Mouse (Mus musculus) embryo, embryonic 11 days (tissue): ENCODE results near the gene Kpna6.

Experiments used
- DNase-seq: peaks from one replicate; pipeline ENCODE4 v3.0.0-alpha.2; 2015

Gene Kpna6

DNA sequence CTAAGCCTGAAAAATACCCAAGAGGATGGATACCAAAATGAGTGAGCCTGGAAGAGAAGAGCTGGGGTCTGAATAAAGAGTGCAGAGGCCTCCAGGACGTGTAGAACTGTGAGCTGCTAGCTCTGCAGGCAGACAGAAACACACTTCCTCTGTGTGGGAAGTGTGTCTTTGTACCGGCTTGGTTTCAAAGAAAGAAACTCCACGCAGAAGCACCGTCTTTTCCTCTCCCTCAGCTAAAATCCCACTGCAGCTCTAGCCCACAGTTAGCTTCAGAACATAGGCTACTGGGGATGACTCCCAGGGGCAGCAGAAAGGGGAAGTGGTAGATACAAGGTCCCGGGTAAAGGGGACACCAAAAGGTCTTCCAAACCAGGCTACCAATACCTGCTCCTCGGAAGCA lies 27.4 kb downstream of the Kpna6 start:
- DNase-seq, result no peak

DNA sequence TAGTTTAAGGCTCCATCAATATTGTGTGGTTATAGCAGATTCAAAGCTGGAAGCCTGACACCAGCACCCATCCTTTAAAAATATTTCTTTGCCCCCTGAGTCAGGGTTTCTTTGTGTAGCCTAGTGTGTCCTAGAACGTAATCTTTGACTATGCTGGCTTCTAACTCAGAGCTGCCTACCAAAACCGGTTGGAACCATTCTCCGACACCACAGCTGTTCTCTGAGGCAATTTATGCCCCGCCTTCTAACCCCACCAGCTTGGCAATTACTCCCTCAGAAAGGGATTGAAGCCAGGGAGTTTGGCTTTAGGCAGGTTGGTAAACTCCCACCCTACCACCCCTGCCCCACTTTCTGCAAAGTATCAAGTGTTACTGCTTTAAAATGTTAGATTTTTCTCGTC lies 30.8 kb downstream of the Kpna6 start:
- no peak for DNase-seq

DNA sequence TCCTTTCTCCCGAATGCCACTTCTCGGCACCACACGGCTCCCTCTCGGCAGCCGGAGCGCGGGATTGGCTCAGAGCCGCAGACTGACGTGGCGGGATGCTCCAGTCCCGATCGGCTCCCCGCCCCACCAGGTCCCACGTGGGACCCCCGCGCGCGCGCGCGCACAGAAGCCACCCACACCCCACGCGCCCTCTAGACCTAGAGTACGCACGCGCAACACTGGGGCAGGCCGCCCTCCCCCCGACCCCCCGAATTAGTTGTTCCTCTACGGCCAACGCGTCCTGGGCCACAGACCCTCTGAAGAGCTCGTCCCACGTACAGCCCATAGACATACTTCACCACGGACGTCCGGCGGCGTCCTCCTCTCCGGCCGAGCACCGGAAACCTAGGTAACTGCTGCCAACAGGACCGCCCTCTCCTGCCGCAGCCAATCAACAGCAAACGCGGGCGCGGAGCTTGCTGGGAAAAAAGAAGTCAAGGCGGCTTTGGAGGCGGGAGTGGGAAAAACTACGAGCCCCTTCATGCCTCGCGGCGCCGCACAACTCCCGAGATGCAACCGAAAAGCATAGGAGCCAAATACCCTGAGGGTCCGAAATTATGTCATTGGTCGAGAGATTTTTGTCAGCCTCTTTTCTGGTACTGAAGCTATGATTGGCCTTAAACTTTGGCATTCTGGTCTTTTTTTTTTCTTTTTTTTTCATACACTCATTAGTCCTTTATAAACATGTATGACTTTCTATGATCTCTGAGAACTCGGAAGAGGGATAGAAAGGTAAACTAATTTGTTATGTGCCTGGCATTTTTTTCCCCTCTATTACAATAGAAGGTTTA lies 31.7 kb downstream of the Kpna6 start, which contains the start of gene Txlna:
Gene Txlna (minus strand): TSS at position 428 of the 830 bp plus-strand sequence.
- DNase-seq, result peak; percentile 99

DNA sequence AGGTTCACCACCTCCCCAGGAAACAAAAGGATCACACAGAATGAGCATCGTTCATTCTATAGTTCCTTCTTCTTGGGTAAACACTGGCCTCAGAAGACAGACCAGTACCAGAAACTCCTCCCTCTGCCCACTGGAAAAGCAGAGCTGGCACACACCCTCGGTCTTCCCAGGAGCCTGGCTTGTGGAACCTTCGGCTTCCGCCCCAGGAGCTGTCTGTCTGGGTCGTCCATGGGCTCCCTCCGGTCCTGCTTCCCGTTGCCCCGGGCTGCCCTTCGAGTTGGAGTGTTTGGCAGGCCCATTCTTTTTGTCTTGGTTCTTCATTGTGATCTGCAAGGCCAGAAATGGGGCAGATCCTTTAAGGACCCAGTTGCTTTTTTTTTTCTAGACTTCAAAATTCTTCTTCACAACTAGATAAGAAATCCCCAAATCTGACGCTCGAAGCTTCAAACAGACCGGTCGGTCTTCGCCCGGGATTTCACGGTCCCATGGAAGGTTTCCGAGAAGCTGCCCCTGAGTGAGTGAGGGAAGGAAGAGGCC lies 32.4 kb downstream of the Kpna6 start:
- DNase-seq, result peak; percentile 25

DNA sequence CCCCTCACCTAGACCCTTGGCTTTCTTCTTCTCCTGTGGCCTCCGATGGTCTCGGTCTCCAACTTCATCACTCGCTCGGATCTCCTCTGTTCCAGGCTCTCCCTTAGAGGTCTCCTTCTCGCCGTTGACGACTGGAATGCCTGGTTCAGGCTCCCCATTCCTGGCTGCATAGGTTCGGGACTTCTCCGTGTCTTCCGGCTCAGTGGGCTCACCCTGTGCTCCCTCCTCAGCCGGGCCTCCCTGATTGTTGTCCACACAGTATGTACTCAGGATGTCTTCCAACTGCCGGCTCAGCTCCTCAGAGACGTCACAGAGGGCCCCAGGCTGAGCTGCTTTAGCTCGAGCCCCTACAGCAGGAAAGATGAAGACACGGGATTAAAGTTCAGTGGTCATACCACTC lies 33.3 kb downstream of the Kpna6 start:
- DNase-seq, result no peak

DNA sequence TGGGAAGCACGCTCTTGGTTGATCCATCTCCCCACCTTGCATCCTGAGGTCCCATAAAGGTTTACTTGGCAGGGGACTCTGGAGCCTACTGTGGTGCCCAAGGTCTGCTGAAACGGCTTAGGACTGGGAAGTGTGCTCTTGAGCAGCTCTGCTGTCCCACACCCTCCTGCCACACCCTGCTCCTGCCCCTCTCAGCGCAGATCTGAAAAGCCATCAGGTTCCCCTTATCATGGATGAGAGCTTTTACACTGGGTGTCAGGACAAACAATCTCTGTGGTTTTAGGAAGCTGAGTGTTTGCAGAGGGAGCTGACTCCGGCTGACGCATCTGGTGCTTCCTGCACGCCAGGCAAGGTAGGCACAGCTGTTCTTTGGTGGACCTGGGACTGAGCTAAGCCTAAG lies 38.7 kb downstream of the Kpna6 start:
- DNase-seq, result no peak

DNA sequence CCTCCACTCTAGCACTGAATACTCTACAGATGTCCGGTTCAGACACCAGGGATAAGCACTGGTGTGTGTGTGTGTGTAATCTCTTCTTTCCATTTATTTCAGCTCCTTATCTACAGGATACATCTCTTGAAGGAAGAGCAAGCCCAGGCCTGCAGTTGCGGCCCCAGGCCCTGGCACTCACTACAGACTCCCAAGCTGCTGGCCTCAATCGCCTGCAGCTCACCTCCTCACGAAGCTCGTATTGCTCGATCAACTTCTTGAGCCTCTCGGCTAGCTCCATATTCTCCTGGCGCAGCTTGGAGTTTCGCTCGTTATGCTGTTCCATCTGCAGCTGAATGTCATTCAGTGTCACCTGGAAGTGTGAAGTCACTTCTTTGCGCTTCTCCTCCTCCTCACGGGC lies 40.7 kb downstream of the Kpna6 start:
- no peak for DNase-seq

DNA sequence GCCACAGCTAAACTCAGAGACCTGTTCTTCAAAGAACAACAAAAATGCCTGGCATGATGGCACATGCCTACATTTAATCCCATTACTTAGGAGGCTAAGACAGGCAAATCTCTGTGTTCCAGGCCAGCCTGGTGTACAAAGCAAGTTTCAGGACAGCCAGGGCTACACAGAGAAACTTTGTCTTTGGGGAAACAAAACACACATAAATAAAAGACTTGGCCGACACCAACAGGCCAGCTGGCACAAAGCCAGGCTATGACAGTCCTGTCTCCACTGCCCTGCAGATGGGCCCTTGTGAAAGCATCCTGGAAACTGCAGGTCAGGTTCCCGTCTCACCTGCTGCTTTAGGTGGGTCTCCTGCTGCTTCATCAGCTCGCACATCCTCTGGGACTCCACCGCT lies 41.6 kb downstream of the Kpna6 start:
- DNase-seq, result no peak

DNA sequence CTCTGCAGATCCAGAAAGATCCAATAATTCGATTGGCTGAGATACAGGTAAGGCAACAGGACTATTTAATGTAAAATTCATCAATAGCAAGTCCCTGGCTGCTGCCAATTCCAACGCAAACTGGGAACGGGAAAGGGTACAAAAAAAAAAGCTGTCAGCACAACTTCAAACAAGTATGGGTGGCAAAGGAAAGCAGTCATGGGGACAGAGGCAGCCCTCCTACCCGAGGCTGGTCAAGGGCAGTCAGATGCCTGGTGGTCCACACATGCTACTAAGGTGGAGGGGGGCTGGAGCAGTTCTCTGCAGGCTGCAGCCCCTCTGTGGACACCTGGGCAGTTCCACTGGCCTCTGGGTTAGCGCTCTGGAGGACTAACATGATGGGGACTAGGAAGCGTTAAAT lies 46.5 kb downstream of the Kpna6 start:
- DNase-seq, result no peak

DNA sequence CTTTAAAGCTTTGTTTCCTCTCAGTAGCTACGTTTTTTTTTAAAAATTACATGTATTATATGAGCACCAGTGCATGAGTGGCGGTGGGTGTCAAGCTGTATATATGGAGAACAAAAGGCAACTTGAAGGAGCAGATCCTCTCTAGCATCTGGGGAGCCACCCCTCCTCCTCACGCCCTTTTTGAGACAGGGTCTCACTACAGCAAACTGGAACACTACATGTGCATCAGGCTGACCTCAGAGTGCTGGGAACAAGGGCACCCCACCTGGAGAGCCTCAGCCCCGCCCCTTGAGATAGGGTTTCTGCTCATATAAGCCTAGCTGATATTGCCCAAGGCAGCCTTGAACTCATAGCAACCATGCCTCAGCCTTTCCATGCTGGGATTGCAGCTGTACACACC lies 47.1 kb downstream of the Kpna6 start:
- no peak for DNase-seq

DNA sequence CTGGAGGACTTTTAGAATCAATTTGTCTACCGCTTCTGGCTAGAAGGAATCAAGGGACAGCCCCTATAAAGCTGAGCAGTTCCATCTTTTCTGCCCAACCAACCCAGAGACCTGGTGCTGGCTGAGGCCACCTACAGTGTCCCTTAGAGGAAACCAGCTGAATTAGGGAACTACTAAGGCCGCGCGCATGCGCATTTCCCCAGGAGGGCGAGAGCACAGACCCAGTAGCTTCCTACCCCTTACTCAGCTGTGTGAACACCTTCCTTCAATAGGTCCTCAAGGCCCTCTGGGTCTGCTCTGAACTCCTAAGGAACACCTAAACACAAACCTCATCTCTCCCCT lies 47.6 kb downstream of the Kpna6 start:
- DNase-seq, result peak; percentile 81

DNA sequence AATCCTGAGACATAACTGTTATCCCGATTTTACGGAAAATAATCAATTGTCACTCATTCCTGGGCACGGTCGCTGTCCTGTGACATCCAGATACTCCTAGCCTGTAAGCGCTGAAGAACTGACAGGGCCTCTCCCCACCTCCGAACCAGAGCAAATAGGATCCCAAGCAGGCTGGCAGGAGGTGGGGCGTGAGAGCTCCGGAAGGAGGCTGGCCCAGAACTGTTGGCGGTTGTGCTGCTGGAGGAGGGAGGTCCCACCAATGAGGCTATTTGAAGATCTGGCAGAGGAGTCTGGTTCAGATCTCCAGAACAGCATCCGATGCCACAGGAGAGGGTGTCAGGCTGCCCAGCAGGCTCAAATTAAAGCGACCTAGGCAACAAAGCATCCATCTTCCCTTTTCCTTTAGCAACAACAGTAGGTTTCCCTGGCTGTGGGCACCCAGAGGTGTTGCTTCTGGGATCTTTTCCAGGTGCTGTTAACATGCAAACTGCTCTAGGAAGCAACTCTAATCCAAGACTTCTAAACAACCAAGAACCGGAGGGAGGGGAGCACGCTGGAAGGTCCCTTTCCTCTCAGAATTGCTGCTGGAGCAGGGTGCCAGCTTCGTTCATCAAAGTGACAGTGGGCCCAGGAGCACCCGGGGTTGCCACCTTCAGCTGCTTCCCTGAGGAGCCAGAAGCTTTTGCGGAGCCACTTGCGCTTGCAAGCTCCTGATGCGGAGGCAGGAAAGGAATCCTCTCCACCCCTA lies 48.1 kb downstream of the Kpna6 start:
- DNase-seq, result peak; percentile 91

DNA sequence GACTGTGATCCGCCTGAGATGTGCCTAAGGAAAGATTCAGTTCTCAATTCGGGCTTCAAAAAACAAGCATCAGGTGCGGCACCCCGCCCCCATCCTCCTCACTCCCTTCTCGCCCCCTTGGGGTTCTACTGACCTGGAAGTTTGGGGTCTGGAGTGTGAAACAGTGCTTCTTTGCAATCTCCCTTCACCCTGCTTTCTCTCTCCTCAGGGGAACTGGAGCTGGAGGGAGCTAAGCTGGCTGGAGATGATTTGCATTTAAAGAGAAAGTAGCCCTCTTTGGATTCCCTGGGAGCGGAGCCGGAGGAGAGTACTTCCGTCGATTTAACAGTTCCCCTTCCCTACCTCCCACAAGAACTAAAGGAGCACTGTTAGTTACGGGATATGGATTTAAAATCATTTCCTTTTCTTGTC lies 48.9 kb downstream of the Kpna6 start, which contains the start of gene Ccdc28b:
Gene Ccdc28b (minus strand): TSS at position 267 of the 411 bp plus-strand sequence.
- DNase-seq, result peak; percentile 74

DNA sequence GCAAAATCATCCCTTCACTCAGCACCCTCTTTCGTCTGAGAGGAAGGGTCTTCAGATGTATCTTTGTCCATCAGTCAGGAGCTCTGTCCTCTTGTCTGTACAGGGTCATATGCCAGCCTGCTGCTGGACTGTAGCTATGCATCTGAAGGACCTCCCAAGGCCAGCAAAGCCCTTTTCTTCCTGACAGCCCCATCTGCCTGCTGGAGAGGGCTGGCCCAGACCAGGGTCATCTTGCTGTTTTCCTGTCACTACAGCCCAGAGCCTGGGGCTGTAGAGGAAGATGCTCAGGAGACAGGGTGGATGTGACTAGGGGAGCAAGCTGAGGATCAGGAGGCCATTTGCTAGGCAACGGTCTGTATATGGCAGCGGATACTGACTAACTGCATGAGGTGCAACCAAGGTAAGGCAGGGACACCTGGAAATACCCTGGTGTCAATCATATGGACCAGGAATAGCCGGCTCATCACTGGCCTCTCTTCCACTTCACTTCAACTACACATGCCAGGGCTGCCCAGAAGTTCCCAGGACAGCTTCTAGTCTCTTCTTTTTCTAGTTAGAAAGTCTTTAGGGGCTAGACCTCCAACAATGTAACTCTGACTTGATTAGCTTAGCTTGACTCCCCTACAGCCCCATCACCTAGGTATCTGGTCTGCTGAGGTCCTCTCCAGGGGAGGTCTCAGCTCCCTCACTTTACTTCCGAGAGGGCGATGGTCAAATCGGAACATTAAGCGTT lies 49.6 kb downstream of the Kpna6 start:
- DNase-seq, result no peak

DNA sequence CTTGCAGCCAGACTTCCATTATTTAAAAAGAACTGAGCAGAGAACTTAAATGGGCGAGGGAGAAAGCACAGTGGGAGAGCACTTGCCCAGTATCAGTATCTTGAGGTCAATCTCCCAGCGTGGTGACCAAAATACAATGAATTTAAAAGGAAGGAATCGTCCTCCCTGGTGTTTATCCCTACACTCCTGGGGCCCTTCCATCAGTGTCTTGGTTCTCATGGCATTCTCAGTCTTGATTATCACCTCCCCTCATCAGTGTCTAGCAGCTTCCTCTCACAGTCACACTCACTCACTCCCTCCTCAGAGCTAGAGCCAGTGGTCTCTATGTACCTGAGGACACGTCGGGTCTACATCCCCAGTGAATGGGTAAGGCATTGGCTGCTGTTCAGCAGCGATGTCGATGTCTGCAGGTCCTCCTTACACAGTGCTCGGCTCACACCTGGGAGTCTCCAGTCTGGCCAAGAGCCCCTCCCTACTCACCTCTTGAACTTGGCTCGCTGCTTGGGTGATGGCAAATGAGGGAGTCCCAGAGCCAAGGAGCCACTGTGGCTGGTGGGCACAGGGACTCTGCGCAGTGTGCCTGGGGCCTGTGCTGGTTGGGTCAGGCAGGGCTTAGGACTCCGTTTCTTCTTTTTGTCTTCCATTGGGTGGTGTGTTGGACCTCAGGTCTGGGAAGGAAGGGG lies 50.3 kb downstream of the Kpna6 start:
- DNase-seq, result no peak

DNA sequence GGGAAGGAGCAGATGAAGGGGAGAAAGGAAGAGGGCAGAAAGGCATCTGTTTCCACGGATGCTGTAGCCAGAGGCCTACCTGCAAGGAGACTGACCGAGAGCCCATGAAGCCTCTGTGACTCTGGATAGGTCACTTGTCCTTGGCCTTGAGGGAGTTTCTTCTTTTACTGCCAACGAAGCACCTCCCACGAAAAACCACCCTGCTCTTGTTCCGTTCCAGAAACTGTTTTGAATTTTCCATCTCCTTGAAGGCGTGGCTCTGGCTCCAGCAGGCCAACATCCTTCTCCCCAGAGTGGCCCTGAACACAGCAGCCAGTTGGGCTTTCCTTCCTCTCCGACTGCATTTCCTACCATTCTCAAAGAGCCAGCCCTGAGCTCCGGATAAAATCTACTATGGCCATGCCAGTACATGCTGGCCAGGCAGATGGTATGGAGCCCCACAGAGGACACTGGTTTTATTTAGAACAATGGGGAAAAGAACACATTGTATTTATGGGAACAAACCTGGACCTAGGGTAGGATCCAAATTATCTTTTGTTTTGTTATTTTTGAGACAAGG lies 51.2 kb downstream of the Kpna6 start:
- DNase-seq, result no peak

DNA sequence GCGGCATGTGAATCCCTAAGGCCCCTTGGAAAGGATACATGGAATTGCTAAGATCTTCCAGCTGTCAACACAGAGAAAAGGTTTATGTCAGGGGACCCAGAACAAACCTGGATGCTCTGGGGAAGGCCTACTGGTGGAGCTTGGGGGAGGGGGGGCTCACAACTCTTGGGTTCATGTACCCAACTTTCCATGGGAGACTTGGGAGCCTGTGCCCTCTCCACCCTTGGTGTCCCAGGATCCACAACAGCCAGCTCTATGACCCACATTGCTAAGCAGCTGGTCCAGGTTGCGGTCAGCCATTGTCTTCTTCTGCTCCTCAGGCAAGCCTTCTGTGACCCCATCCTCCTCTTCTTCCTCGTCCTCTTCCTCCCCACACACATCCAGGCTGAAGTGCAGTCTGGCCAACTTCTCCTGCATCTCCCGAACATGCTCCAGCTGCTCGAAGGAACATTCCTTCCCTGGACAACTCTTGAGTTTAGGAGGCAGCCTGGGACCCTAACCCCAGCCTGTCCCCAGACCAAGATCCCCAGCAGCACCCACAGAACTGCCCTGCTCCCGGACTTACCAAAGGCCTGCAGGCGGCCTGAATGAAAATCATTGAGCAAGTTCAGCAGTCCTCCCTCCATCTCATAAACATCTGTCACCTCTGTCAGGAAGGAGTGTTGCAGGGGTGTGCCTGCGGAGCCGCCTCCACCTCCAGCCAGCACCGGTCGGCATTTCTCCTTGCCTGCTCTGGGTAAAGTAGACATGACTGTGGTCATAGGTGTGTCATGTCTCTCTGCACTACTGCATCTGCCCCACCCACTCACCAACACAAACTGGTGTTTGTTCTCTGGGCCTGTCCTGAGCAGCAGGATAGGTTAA lies 51.9 kb downstream of the Kpna6 start:
- no peak for DNase-seq

DNA sequence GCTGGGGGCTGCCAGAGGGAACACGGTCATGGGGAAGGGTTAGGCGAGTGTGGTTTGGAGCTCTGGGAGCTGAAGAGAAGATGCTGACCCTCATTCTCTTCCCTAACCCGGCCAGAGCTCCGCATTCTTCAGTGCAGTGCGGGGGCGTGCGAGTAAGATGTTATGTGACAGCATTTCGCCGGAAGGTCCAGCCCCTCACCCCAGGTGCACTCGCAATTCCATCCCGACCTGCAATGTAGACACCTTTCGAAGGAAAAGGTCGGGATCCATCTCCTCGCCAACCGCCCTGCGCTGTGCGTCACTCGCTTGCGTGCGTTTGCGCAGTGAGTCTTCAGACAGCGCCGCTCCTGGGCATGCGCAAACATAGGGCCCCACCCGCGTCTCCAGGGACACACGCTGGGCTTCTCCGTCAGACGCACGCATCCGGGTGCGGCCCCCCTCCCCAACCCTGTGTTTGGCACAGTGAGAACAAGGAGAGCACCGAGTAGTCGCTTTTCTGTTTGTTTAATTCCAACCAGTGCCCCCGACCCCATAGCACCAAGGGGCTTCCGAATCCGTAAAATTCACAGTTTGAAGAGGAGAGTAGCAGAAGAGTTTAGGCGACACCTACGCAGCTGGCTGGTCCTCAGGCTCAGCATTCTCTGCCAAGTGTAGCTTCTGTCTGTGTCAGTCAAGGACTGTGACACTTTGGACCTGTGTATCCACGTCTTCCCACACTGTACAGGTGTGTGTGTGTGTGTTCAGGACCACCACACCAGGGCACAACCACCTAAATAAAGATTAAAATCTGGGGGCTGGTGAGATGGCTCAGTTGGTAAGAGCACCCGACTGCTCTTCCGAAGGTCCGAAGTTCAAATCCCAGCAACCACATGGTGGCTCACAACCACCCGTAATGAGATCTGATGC lies 53.5 kb downstream of the Kpna6 start, which contains the start of gene Iqcc:
Gene Iqcc (minus strand): TSS at position 314 of the 906 bp plus-strand sequence.
- DNase-seq, result peak; percentile 96

DNA sequence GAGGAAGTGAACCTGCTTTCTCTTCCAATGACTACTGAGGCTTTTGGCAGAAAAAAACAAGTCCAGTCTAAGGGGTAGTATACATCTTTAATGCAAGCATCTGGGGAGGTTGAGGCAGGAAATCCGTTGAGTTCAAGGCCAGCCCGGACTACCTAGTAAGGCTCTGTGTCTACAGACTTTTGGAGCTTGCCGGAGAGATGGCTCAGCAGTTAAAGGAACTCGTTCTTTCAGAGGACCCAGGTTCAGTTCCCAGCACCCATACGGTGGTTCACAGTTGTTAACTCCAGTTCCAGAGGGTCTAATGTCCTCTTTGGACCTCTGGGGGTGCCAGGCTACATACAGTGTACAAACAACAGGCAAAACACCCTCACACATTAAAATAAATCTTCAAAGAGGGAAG lies 54.5 kb downstream of the Kpna6 start:
- no peak for DNase-seq

DNA sequence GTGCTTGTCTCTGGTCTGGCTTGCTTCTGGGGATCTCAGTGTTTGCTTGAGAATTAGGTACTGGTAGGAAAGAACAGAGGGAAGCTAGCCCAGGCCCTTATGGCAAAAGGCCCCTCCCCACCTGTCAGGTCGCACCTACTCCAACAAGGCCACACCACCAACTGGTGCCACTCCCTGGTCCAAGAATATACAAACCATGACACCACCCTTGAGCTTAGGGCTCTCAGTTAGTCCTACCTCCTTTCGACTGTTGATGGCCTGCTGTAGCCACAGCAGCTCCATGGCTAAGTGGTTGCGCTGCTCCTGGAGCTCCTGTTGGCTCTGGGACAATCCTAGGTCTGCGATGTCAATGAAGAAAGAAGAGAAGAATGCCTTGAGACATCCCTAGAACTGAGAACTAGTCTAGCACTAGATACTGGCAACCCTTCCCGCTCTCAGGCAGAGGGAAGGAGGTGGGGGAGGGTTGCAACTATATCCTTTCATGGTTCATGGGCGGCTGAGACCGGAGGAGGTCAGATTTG lies 55.4 kb downstream of the Kpna6 start:
- DNase-seq, result no peak
